Mouse (Mus musculus) T-helper 2 cell (primary cell): ENCODE measurements around the gene Gm20696.

Source experiments
- in situ Hi-C: fragments of 300-600 bp; cut with MboI, MseI; formaldehyde crosslinking; loops from one replicate; pipeline ENCODE4 v1.15.1; 2025; ENCODE audit warnings: high pct_unique_total_duplicates

Gm20696 gene

DNA sequence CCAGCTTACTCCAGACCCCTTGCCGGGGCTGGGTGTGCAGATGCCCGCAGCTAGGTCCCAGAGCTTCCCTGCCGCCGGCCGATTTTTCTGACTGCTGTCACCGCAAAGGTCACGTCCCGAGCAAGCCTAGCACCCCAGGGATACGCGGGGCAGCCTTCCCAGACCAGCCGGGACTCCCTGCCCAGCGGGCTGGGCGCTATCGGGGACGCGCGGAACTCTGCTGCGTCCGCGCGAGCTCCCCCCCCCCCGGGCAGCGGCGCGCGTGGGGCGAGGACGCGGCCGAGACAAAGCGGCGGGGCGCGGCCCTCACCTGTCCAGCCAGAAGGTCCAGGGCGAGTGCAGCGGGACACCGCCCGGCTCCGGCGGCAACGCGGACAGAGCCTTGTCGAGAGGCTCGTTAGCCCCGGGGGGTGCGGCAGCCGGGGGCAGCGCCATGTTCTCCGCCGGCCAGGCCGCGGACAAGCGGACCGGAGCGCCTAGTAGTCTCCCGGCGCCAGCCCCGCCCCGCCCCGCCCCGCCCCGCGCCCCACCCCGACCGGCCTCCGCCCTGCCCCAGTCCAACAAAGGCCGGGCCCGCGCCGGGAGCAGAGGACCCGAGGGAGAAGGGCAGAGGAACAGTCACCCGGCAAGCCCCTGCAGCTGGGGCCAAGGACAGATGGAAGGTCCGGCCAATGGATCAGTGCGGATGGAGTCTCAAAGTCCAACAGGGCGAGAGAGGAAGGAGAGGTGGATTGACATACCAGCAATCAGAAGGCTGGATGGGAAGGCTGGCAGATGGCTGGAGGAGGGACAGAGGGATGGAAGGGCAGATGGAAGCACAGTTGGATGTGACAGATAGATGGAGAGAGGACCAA is at the start of gene Gm20696, which contains the start of gene Eif4e3:
Gene Gm20696, minus strand, starts transcription at position 480 of the 854 bp plus-strand sequence.
Gene Eif4e3, minus strand, starts transcription at position 454 of the 854 bp plus-strand sequence.
- in situ Hi-C loops = no loop called here

DNA sequence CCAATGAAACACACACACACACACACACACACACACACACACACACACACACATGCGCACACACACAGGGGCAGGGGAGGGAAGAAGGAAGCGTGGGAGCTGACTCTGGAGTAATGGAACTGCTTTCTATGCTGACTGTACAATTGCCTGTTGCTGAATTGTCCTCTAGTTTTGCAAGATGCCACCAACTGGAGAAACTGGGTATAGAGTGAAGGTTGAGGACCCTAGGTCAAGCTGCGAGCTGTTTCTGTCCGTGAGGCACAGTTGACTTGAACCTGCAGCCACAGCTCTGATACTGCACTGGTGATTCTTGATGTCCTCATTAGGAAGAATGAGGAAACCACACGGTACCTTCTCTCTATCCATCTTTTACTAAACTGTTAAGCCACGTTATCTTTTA is 49.3 kb upstream of the Gm20696 start:
- in situ Hi-C loops = no loop called here

DNA sequence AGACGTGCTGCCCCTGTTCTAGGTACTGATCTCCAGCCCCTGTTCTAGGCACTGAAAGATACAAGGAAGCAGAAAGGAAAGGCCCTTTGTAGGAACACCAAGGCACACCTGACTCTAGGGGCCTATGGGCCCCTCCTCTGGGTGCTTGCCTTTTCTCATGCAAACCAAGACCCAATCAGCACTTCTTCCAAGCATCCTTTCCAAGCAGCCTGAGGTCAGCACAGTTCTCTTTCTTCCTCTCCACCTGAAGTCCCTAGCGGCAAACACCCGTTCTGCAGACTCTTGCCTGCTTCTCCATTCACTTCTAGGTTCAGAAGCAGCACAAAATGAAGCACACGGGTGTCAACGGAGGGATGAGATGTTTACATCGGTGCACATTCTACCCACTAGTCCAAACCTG is 48.6 kb upstream of the Gm20696 start:
- in situ Hi-C loops = no loop called here

DNA sequence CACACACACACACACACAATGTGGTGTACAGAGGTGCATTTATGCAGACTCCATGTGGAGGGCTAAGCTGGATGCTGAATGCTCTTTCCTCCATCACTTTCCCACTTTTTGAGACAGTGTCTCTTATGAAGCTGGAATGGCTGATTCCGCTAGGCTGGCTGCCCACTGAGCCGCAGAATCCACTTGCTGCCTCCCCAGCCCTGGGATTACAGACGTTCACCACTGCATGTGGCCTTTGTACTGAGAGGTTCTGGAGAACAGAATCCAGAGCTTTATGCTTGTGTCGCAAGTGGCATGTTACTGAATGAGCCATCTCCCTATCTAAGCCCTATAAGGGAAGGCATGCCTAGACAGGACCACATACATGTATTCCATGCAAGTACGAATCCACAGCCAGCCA is 46.7 kb upstream of the Gm20696 start:
- in situ Hi-C loops = no loop called here

DNA sequence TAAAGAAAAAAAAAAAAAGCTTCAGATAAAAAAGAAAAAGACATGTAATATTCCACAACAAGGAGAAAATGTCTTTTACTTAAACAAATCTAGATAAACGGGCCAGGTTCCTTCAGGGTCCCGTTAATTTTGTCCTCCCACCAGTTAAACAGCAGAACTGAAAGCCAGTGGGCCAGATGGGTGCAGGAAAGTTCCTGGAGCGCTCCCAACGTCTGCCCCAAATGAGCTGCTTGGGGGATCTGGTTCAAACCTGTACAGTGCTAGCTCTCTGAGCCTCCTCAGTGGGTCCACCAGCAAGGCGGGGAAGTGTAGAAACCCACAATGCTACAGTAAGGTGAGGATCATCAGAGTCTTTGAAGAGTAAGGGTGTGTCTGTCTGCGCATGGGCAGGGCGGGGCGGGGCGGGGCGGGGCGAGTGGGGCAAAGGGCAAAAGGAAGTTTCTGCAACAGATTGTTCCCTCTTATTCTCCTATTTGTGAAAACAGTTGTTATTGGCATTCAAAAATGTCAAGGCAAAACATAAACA is 45.0 kb upstream of the Gm20696 start:
- in situ Hi-C loops = no loop called here

DNA sequence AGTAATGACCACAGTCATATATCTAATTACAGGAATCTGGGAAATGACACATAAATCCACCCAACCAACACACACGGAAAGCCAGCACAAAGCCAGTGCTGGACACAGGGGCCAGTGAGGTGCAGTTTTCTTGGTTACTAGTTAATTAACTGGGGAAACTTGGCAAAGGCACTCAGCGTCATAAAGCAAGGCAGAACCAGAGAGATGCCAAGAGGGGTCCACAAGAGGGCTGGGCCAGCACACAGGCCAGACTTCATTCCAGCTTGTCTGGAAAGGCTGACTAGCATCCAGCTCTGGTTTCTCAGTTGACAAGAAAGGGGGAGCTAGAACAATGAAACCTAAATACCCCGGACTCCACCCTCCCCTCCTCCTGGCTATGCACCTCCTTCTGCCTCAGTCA is 33.9 kb upstream of the Gm20696 start:
- in situ Hi-C loops = no loop called here

DNA sequence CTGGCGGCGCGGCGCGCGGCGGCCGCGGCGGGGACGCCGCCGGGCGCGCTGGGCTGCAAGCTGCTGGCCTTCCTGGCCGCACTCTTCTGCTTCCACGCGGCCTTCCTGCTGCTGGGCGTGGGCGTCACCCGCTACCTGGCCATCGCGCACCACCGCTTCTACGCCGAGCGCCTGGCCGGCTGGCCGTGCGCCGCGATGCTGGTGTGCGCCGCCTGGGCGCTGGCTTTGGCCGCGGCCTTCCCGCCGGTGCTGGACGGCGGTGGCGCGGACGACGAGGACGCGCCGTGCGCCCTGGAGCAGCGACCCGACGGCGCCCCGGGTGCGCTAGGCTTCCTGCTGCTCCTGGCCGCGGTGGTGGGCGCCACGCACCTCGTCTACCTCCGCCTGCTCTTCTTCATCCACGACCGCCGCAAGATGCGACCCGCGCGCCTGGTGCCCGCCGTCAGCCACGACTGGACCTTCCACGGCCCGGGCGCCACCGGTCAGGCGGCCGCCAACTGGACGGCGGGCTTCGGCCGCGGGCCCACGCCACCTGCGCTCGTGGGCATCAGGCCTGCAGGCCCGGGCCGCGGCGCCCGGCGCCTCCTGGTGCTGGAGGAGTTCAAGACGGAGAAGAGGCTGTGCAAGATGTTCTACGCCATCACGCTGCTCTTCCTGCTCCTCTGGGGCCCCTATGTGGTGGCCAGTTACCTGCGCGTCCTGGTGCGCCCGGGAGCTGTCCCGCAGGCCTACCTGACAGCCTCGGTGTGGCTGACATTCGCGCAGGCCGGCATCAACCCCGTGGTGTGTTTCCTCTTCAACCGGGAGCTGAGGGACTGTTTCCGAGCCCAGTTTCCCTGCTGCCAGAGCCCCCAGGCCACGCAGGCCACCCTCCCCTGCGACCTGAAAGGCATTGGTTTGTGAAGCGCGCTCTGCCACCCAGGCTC is 26.6 kb upstream of the Gm20696 start:
- in situ Hi-C loops = no loop called here

DNA sequence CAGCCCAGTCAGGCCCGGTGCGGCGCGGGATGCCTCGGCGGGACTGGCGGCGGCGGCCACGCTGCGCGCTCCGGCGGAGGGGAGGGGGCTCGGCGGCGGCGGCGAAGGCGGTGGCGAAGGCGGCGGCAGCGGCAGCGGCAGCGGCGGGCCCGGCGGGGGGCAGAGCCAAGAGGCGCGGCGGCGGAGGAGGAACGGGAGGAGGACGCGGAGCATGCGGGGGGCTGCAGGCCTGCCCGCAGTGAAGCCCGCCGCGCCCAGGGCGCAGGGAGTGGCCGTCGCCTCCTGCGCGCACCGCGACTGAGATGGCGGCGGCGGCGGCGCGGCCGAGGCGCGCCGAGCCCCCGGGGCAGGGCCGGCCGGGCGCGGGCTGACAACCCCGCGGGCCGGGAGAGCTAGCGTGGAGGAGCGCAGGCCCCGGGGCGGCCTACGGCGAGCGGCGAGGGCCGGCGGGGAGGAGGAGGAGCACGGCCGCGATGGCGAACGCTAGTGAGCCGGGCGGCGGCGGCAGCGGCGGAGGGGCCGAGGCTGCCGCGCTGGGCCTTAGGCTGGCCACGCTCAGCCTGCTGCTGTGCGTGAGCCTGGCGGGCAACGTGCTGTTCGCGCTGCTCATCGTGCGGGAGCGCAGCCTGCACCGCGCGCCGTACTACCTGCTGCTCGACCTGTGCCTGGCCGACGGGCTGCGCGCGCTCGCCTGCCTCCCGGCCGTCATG is 25.8 kb upstream of the Gm20696 start, which contains the start of gene Gpr27:
Gene Gpr27, plus strand, starts transcription at position 474 of the 710 bp plus-strand sequence.
- in situ Hi-C loops = no loop called here

DNA sequence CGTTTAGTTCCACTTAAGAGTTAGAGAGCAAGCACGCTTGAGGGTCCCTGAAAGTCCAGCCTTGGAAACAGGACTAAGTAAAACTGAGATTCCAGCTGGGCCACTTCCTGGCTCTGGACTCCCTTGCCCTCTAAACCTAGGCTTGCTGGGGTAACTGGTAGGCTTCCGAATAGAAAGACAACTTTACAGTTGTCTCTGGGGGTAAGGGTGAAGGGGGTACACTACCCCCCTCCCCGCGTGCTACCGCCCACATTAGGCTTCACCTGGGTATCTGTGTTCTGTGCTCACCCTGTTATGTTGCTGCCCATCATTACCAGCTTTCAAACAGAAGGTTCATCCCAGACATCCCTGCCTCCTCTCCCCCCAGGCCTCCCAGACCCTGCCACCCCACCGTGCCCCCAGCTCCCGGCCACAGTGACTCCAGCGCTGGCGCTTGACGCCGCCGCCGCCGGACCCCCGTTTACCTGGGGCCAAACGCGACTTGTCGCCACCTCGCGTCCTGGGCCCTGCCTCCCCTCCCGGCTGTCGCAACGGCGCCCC is 25.1 kb upstream of the Gm20696 start:
- in situ Hi-C loops = no loop called here

DNA sequence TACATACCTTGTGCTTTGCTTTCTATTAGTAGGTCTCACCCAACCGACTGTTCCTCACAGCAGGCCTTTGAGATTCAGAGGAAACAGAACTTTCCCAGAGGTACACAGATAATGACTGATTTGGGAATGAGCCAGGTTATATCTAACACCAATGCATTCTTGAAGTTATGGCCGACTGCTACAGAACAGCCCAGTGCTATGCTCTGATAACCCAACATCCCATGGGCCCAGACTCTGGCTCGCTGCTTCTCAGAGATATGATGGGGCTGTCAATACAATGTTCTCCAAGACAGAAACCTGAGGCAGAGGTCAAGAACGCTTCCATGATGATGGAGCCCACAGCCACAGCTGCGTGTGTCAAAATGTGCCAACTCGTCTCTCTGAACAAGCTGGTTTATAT is 21.9 kb upstream of the Gm20696 start:
- in situ Hi-C loops = no loop called here

DNA sequence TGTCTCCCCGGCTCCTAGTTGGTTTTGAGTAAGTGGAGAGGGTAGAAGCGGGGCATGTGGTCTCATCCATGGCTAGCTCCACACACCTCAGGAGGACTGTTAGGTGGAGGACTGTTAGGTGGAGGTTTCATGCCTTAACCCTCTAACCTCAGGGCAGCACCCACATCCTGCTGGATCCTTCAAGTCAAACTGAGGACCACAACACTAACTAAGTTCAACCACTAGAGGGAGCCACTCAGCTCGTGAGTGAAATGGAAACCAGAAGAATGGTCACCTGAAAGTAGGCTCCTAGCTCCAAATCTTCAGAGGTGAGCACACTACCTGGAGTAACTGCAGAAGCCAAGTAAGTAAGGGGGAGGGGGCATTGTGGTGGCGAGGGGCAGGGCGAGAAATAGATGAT is 18.3 kb upstream of the Gm20696 start:
- in situ Hi-C loops = no loop called here

DNA sequence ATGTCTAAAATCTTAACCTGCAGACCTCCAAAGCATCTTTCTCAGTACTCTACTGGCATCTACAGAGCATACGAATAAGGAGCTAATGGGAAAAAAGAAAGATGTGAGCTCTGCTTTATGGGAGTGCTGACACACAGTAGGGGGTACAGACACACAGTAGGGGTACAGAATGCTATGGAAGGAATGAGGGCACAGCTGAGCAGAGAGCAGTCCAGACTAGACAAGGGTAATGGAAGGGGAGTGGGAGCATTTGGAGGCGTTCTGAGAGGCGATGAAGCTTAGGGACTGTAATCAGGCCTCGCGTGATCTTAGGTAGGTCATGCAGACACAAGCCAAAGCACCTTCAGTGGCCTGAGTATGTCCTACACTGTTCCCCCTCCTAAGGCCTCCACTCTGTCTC is 17.4 kb upstream of the Gm20696 start:
- in situ Hi-C loops = no loop called here

DNA sequence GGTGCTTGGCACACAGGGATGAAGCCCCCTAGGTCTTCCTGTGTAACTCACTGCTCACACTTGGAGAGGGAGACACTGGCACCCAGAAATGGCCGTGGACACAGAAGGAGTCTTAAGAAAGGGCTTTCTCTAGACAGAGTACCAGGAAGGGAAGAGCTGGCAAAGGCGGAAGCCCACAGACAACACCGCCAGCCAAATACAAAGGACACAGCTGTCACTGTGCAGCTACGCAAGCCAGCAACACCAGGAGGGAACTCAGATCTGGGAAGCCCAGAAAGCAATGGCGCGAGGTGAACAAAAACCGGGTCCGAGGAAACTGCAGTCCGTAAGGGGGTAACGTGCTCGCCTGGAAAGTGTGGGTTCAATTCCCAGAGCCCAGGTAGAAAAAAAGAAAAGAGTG is 11.5 kb upstream of the Gm20696 start:
- in situ Hi-C loops = no loop called here

DNA sequence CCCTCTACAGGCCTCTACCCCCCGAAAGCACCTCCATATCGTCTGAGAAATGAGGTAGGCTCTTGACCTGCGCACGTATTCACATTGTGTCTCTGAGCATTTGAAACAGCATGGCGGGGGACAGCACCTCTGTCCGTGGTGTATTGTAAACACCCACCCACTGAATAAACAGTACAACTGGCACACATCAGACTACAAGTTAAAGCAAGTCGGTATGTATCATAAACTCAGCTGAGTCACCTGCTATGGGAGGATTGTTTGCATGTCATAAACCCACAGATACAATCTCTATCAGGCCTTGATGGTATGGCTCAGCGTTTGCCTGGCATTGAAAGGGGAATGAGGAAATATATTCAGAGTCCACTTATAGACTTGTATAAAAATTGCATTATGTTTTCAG is 10.7 kb upstream of the Gm20696 start:
- in situ Hi-C loops = no loop called here

DNA sequence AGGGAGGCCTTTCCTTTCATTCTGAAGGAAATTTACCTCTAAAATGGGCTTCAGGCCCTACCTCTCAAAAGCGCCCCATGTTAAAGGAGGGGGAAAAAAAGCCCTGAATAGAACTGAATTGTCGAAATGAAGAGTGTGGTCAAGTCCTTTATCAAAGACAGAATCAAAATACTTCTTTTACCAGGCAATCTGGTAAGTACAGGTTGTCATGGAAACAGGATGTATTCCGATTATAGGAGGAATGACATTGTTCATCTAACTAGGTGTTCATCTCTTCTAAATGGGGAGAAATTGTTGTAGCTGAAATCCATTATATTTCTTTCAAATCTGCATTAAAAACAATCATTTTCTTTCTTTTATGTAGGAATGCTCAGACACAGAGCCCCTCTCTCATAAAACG is 7.9 kb upstream of the Gm20696 start:
- in situ Hi-C loops = no loop called here

DNA sequence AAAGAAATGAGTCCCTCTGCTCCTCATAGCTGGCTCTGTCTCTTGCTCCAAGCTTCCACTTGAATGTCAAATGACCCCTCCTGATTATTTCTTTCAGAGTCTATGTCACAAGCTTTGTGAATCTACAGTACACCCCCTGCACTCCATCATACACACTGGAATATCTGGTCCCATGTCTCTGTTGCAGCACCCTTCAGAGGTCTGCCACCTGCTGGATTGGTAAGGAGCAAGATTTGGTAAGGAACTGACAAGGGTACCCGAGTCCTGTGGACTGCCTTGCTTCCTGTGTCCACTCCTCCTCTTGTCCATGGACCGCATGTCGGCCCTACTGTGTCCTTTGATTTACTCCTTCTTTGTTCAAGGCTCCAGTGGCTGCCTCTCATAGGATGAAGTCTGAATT is 5.2 kb upstream of the Gm20696 start:
- in situ Hi-C loops = no loop called here

DNA sequence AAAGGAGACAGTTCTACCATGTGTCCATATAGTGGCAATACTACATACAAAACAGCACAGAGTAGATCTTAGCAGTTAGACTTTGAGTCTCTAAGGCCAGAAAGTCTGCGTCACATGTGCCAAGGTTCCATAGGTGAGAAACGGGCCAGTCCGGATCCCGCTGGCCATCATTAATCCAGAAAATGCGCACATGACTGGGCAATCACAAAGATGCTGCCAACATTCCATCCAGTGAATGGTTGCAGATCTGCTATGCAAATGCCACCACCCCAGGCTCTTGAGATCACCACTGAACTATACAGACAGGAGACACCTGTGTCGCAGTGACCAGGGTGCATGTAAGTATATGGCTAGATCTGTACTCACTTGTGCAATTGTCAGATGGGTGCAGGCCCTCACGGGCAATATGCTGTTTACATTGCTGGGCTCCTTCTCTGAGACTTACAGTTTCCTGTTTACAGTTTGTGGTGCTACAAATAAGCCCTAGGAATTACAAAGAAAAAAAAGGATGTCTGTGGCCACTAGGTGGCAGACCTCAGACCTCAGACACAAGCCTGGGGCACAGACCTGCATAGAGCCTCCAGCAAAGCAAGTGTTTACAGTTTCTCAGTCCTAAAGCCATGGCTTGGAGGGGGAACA is 4.0 kb upstream of the Gm20696 start:
- in situ Hi-C loops = no loop called here

DNA sequence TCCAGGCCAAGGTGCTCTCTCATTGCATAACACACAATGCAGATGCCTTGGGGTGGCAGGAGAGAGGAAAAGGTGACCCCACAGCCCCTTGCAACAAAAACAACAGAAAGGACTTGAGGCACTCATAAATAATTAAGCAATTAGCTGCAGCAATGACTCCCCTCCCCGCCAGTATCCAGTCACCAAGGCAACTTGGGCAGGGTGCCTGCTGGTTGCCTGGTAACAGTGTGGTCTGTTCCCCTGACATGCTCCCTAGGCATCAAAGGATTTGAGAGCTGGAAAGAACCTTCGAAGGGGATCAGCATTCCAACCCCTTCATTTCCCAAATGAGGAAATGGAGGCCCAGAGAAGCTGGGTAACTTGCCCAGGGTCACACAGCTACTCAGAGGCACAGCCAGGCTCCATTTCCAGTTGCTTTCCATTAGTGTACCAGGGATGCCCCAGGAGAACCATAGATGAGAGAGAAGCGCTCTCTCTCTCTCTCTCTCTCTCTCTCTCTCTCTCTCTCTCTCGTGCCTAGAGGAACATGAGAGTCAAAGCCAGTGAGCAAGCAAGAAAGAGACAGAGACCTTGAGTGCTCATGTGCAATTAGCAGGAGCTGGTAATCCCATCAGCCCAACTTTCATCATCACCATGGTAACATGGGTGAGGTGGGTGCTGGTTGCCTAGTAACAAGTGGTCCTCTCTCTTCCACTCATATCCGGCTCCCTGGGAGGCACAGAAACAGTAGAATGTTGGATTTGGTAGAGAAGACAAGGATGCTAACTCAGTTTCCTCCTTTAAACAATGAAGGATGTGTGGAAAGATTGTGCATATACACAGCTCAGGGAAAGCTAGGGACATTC is 3.1 kb upstream of the Gm20696 start:
- in situ Hi-C loops = no loop called here

DNA sequence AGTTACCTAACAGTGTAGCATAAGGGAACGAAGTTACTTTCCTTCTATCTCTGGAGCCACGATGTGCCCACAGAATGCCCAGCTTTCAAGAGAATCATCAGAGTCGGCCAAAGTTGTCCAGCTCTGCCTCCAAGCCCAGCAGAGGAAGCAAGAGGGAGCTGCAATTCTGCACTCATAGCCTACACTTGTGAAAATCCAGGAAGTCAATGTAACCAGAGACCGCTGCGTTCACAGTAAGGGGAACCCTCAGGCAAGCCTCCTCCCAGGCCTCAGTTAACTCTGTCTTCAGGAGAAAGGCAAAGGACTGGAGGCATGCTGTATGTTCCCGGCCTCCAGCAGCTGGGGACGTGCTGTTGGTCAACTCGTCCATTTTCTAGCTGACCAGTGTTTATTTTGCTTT is 693 bp upstream of the Gm20696 start:
- in situ Hi-C loops = no loop called here
